Mouse (Mus musculus) kidney, adult 11 months (tissue): ENCODE data around the gene Wipf2.

Source experiments
- DNase-seq: peaks from one replicate; pipeline ENCODE4 v3.0.0; 2022

Gene Wipf2

DNA sequence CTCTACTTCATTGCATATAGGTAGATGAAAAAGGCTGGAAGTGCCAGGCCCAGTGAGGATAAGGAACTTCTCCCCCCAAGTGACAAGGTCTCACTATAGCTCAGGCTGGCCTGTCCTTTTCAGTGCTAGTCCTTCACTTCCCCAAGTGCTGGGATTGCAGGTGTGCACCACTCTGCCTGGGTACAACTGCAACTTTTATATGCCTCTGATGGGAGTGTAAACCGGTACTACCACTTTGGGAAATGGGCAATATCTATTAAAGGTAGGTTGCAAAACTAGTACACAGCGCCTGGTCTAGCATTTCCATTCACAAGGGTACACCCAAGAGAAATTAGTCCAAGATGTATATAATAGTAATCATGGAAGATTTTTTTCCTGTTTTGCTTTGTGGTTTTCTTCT lies 8.8 kb upstream of the Wipf2 start:
- no peak for DNase-seq

DNA sequence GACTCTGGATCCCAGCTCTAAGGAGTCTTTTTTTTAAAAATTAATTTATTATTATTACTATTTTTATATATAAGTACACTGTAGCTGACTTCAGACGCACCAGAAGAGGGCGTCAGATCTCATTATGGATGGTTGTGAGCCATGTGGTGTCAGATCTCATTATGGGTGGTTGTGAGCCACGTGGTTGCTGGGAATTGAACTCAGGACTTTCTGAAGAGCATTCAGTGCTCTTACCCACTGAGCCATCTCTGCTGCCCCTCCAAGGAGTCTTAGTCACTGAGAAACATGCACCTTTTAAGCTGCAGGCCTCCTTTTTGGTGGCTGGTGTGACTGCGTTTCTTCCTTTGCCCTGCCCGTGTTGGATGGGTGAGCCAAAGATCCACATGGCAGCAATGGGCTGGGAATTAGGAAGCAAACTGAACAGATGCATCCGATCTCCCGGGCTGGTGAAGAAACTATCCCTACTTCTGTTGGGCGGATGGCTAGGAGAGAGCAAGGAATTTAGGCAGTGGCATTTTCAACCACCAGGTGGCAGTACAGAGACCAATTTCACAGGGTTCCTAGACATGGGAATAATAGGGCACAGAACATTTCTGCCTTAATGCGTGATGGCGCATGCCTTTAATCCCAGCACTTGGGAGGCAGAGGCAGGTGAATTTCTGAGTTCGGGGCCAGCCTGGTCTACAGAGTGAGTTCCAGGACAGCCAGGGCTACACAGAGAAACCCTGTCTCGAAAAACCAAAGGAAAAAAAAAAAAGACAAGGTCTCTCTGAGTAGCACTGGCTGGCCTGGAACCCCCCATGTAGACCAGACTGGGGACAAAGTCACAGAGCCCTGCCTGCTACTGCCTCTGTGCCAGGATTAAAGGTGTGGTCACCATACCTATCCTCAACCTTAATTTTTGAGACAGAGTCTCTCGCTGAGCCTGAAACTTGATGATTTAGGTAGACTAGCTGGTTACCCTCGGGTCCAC lies 4.4 kb upstream of the Wipf2 start:
- peak; percentile 86 for DNase-seq

DNA sequence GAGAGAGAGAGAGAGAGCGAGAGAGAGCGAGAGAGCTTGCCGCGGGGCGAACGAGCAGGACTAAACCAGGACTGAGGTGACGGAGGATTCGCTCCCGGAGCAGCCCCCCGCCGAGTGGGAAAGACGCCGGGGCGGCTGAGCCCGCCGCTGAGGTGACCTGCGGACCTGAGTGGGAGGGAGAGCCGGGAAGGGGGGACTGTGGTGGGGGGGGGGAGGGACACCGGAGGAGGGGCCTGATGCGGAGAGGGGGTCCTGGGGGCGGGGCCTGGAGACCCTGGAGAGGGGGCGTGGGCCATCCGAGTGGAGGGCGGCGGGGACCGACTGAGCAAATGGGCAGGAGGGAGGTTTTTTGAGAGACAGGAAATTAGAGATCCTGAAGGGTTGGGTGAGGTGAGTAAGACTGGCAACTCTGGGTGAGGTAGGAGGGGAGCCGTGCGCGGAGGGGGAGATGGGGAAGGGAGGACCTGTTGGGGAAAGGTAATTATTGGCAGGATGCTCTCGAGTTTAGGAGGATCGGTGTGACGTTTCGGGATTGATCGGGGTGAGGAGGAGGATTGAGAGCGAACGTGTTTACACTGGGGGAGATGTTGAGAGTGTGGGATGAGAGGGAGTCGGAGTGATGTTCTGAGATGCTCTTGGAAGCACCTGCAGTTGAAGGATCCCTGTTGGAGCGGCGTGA lies 452 bp downstream of the Wipf2 start:
- no peak for DNase-seq

DNA sequence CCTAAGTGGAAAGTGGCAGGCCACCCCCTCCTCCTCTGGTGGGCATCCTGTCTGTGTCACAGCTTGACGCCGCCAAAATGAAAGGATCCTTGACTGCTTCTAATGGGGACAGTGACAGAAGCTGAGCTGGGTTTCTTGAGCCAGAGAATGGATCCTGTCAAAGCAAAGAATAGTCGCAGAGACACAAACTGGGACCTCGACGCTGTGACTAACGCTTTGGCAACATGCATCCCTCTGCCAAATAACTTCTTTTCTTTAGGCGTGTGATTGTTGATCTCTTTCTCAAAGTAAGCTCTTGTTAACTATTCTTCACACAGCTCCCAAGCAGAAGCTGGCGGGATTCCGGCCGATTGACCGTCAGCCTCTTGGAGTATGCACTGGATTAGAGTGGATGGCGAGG lies 3.9 kb downstream of the Wipf2 start:
- no peak for DNase-seq

DNA sequence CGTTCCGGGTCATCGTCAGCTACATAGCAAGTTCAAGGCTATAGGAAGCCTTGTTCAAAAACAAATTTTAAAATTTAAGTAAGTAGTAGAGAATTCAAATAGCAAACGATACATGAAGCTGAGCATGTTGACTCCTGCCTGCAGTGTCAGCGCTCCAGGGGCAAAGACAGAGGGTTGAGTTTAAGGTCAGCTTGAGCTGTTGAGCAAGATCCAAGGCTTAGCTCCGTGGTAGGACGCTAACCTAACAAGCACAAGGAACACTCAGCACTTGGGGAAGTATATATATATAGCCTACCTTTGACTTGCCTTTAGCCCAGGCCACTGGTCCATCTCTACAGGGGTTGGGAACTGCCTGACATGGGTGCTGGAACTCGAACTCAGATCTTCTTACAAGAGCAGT lies 6.5 kb downstream of the Wipf2 start:
- no peak for DNase-seq

GRCm38 (mm10) chr11:98870791-98871190 lies 7.4 kb downstream of the Wipf2 start:
- DNase-seq = no peak

- no peak for DNase-seq
Measured at GRCm38 (mm10) chr11:98871416-98871815, 8.0 kb downstream of the Wipf2 start.

GRCm38 (mm10) chr11:98872040-98872439 lies 8.6 kb downstream of the Wipf2 start:
- DNase-seq = no peak

DNA sequence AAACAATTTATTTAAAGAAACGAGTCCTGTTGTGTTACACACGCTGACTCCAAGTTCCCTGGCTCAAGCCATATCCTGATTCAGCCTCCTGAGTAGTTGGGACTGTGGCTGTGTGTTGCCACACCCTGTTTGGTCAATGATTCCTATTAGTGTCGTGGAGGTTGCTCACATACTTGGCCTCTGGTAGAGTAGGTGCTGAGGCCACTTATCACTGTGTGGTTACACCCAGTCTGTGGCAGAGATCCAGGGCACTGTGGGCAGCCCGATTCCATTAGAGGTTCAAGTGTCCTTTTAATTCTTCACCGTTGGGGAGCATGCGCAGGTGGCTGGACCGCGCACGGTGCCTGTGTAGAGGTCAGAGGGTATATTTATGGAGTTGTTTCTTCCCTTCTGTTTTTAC lies 10.5 kb downstream of the Wipf2 start:
- no peak for DNase-seq

- DNase-seq = peak; percentile 60
Measured at GRCm38 (mm10) chr11:98877001-98877400, 13.6 kb downstream of the Wipf2 start.

DNA sequence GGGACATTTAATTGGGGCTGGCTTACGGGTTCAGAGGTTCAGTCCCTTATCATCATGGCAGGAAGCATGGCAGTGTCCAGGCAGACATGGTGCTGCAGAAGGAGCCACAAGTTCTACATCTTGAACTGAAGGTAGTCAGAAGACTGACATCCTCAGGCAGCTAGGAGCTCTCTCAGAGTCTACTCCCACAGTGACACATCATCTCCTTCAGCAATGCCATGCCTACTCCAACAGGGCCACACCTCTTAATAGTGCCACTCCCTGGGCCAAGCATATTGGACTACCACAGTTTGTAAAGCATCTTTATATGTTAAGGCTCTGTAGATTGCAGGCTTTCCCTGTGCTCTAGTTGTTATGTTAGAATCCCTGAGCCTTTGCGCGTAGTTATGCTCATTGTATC lies 24.3 kb downstream of the Wipf2 start:
- no peak for DNase-seq

- DNase-seq = no peak
Measured at GRCm38 (mm10) chr11:98889077-98889476, 25.6 kb downstream of the Wipf2 start.

- DNase-seq = no peak
Measured at GRCm38 (mm10) chr11:98889977-98890376, 26.5 kb downstream of the Wipf2 start.

DNA sequence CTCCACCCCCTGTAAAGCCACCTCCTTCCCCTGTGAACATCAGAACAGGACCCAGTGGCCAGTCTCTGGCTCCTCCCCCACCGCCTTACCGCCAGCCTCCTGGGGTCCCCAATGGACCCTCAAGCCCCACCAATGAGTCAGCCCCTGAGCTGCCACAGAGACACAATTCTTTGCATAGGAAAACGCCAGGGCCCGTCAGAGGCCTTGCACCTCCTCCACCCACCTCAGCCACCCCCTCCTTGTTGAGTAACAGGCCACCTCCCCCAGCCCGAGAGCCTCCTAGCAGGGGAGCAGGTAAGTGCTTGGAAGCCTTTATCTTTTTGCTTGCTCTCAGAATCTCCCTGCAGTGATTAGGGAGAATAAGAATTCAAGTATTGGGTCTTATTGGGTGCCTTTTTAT lies 29.0 kb downstream of the Wipf2 start:
- DNase-seq = no peak

DNA sequence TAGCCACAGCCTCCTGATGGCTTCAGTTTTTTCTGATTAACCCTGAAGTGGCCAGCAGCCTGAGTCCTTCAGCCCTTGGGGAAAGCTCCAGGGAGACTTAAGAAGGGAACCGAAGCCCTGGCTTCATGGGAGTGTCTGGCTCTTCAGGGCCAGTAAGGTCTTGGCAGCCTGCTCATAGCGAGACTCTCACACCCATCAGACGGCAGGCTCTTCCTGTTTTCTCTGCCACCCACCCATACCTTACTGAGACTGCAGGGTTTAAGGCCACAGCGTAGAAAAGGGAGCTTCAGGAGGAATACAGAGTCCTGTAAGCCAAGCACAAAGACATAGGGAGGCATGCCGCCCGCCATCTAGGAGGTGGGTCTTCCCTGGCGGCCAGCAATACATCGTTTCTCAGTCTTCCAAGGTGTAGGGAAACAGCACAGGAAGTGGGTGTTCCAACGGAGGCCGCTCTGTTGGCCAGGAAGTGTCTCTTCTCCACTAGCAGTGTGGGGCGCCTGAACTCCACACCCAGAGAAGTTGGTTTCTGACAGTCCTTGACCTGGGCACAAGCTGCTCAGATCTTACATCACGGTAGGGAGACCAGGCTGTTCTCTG lies 37.2 kb downstream of the Wipf2 start:
- DNase-seq = no peak

DNA sequence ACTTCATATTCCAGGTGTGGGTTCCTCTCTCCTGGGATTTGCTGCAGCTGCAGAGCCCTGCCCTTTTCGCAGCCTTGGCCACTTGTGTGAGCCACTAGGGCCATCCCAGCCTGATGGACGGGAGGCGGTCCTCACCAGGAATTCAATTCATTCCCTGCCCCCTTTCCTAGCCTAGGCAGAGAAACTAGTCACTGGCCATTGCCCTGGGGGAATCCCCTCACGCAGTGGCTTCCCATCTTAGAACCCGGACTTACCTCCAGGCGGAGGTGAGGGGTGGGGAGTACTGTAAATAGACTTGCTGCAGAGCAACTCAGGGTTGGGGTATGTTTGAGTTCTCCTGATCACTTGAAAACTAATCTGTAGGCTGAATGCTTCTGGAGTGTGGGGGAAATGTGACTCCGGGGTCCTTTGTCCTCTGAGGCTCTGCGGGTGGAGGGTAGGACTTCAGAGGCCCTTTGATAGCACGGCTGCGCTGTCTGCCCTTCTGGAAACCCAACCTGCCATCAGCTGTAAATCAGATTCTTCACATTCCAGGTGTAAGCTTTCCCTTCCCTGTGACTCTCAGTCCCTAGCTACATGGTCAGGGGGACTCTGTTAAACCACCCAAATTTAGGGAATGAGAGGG lies 39.3 kb downstream of the Wipf2 start:
- no peak for DNase-seq

GRCm38 (mm10) chr11:98904577-98904976 lies 41.1 kb downstream of the Wipf2 start:
- DNase-seq = no peak

DNA sequence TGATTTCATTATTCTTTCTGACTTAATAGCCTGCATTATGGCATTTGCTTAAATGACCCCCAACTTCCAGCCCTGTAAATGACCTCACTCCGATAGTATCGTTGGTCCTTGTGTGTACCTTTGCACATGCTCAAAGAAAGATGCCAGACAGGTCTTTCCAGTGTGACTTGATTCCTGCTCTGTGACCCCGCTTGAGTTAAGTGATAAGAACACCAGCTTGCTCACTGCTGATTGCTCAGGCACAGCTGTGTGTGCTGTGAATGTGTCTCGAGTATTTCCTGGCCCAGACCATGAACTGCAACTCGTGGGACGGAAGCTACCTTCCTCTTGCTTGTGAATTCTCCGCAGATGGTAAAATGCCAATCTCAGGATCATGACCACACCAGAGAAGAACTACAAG lies 41.6 kb downstream of the Wipf2 start:
- peak; percentile 42 for DNase-seq

GRCm38 (mm10) chr11:98905583-98905982 lies 42.1 kb downstream of the Wipf2 start:
- no peak for DNase-seq

GRCm38 (mm10) chr11:98907063-98907436 lies 43.6 kb downstream of the Wipf2 start:
- no peak for DNase-seq

DNA sequence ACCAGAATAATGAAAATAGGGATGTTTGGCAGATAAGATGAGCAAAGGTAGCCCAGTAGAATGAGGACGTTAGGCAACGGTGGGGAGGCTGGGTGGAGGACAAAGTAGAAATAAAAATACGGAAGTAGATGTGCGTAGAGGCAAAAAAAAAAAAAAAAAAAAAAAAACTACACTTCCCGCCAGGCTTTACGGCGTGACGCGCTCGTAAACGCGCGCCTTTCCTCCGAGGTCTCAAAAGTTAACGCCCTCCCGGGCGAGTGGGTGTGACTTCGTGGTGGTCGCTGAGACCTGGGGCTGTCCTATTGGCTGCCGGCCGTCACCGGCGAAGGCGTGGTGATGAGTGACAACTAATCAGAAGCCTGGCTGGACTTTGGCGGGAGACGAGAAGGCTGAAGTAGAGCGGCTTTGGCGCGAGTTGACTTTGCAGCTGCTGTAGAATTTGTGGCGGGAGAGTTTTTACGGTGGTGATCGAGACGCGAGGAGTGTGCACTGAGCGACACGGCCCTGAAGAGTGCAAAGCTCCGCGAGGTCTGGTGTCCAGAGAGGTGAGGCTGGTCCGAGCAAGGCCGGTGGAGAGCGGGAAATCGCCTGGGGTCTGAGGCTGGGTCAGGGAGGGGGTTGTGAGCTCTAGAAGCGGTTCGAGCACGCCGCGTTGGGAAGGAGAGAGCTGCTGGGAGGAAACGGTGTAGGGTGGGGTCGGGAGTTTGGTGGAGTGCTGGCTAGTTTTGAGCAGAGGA lies 44.2 kb downstream of the Wipf2 start, which contains the start of gene Cdc6:
Gene Cdc6, plus strand, starts transcription at position 365 of the 737 bp plus-strand sequence.
- DNase-seq = peak; percentile 97

DNA sequence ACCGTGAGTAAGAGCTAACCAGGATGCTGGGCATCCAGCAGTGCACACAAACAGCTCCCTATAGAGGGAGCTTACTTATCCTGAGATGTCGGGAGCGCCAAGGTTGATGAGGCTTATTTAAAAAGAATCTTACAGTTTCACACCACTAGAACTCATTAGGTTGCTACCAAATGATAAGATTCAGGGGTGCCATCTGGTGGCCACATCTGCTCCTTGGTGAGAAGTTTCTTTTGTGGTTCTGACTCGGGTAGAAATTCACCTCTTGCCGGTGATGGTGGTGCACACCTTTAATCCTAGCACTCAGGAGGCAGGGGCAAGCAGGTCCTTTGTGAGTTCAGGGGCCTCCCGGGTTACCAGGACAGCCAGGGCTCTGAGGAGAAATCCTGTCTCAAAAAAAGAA lies 46.2 kb downstream of the Wipf2 start:
- DNase-seq = peak; percentile 63

- DNase-seq = no peak
Measured at GRCm38 (mm10) chr11:98910415-98910814, 47.0 kb downstream of the Wipf2 start.
